Mouse (Mus musculus) layer of hippocampus, adult 8-10 months (tissue): Measurements from ENCODE around the gene Prmt6. TPM values are rescaled to one million over a fixed set of nuclear protein-coding genes. Genes with fewer than 3 reads are reported as not detected.

ENCODE experiments used
- DNase-seq, 2 experiments: peaks; one replicate each; pipeline ENCODE4 v3.0.0; 2022; ENCODE audit warnings: low spot score in 2 of 2
- total RNA-seq, 4 experiments: library from RNA; stranded (reverse); gene quantifications; 2 replicates each; pipeline ENCODE4 v1.2.4; 2022

The Prmt6 gene
- total RNA-seq = 10 to 100 TPM; 14.0 to 17.3 (median 16.0) TPM

DNA sequence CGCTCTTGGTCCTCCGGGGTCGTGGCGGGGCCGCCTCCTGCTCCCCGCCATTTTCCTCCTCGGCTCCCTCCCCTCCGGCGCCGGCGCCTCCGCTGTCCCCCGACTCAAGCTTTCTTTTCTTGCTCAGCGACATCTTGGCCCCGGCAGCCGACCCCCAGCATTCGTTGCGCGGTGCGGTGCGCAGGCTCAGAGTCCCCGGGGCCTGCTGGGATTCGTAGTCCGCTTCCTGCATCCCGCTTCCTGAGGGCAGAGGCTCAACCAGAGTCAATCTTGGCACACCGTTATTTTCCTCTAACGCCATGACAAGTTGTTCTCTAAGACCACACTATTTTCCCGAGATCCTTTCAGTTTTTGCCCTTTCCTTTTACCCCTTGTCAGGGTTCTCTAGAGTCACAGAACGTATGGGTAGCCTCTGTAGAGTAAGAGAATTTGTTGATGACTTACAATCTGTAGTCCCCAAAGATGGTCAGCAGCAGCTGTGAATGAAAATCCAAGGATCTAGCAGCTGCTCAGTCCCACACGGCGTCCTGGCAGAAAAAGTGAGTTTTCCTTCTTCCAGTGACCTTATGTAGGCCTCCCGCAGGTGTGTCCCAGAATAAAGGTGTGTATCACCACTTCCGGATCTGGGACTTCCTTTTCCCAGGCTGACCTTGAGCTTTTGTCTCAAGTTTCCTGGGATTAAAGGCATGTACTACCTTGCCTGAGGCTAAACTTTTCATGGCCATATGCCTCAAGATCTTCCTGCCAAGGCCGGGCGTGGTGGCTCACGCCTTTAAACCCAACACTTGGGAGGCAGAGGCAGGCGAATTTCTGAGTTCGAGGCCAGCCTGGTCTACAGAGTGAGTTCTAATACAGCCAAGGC lies at the start of gene Prmt6:
Gene Prmt6 (minus strand): TSS at position 160 of the 862 bp plus-strand sequence.
- peak; percentile 86 to 91 for DNase-seq

DNA sequence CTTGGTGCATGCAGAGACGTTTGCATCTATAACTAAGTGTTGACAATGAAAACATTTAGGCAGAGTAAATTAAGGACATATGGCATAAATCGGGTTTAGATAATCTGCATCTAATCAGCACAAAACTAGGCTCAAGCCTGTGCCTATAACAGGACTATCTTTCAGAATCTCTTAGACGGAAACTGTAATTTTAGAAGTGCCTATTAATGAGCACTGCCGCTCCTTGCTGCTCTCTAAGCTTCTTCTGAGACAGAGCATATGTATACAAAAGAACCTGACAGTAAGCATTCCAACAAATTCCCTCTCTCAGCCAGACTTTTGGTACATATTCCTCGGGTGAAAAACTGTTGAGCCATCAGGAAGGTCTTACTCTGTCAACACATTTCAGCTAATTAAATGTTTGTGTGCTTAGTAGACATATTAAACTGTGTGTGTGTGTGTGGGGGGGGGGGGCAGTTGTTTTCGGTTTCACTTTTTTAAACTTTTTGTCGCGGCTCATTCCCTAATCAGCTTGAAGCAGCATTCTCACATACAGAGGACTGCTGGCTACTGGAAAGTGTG lies 39.8 kb upstream of the Prmt6 start:
- DNase-seq = no peak

DNA sequence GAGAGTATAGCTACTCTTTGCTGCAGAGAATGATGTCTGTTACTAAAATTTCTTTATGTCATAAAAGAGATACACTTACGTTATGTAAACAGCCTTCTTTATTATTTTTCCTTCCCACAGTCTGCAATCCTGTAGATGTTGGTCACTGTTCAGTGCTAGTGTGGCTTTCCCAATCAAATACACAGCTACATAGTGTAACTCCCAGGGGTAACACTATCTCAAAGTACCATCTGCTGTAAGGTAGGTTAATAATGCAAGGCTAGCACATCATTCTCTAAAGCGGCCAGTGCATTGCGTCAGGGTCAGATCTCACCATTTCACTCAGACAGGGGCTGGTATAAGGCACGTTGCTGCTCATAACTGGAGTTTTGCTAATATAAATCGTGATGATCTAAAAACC lies 31.9 kb upstream of the Prmt6 start:
- no peak for DNase-seq

DNA sequence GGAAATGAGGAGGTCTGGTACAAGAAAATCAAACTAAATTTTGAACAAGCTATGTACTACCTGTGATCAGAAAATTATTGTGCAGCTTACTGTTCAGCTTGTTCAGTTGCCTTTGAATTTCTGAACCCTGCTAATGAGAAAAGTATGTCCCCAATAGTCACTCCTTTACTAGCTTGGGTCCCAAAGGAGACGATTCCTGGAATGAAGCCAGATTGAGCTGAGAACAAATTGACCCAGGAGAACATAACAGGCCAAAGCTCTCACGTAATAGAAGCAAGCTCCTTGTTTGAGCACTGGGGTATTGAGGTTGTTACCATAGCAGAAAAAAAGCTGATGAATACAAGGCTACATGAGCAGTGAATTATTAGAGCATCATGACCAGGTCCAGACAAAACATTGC lies 17.0 kb upstream of the Prmt6 start:
- no peak for DNase-seq

DNA sequence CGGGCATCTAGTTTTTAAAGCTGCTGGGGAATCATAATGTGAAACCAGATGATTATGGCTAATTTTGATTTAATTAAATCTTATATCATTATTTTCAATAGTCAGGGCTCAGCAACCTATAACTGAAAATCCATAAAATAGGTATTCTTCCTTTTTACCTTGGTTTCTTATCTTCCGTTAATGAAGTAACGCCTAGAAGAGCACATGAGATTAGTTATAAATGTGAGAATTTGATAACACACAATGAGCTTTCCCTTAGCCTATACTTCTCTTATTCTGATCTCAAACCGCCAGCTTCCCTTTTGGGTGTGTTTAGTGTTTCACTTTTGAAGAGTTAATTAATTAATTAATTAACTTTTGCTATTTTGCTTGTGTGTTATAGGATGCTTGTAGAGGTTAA lies 2.3 kb upstream of the Prmt6 start:
- DNase-seq = no peak

DNA sequence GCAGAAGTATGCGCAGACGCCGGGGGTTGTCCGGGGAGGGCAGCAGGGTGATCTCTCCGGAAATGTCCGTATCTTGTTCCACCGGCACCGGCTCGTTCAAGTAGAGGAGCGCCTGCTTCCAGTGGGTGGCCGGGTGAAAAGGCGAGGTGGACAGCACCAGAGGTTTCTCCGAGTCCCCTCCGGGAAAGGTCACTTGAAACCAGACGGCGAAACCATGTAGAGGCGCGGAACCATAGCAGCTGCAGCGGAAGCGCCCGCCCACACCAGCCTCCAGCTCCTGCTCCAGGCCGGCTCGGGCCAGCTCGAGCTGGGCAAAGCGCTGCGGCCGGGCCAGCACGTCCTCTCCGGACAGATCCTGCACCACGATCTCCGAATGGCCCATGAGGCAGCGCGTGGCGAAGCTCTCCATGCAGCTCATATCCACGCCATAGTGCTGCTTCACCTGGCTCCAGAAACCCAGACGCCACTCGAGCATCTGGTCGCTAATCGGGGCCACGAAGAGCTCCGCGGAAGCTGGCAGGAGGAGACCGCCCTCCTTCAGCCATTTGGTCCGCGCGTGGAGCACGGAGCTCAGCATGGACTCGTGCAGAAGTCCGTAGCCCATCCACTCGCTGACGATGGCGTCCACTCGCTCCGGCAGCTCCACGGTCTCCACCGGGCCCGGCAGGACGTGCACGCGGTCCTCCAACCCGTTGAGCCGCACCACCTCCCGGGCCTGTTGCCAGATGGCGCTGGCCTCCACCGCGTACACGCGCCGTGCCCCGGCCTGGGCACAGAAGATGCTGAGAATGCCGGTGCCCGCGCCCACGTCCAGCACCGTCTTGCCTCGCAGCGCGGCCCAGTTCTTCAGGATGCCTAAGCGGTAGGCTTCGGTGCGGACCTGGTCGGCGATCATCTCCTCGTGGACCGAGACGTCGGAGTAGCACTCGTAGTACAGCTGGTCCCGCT lies 633 bp downstream of the Prmt6 start:
- peak; percentile 55 to 71 for DNase-seq

DNA sequence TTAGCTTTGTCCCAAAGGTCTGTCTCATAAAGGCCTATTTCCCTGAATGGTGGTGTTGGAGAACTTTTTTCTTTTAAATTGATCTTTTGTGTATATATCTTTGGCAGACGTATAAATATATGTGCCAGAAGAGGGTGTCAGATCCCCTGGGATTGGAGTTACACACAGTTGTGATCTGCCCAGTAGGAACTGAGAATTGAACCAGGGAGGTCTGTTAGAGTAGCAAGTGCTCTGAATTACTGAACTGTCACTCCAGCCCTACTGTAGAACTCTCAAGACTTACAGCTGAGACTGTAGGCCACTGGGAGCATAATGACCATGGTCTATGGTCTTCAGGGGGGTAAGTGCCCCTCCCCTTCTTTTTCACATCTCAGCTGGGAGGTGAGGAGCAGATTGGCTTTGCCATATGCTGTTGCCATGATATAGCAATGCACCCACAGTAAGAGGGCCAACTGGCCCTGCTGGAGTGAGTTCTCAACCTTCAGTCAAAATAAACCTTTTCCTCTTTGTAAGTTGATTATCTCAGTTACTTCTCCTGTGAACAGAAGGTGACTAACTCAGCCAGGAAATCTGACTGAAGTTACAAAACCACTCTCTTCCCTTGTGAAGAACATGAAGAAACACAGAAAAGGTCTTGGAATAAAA lies 13.9 kb downstream of the Prmt6 start:
- no peak for DNase-seq

Other genes starting within 250 kb of the Prmt6 start
- gene Ntng1, start 107.0 kb downstream of the Prmt6 start, total RNA-seq = 10 to 100 TPM; 37.3 to 48.3 (median 41.2) TPM